Mouse (Mus musculus) heart, adult 18-20 months (tissue): ENCODE results near the gene Gemin6. TPM values are rescaled to one million over a fixed set of nuclear protein-coding genes. Genes with fewer than 3 reads are reported as not detected.
"Not testable (repeated sequence)": the region's sequence is repeated elsewhere in the genome, so short reads cannot be mapped to it uniquely, and the experiment has no call there.

Experiments
- DNase-seq, 2 experiments: peaks; one replicate each; pipeline ENCODE4 v3.0.0; 2021 to 2022; ENCODE audit warnings: mixed read lengths in 1 of 2
- total RNA-seq, 2 experiments: library from RNA; stranded (reverse); gene quantifications; 2 replicates each; pipeline ENCODE4 v1.2.3; 2021

Gemin6 gene
- total RNA-seq, 2 experiments from 2014 or later = 4.2 to 4.8 TPM

DNA sequence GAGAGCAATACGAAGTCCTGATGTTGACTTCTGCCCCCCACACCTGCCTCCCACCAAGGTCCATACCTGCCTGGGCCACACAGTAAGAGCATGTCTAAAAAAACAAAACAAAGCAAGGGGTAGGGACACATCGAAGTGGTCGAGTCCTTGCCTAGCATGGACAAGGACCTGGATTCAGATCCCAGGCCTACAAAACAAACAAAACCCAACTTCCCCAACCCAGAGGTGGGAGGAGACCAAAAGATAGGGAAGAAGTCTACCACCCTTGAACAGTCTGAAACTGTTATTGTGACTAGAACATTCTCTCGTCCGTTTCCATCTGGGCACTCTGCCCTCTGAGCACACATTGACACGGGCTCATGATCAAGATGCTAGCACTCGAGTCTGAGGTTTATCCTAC is 10.1 kb downstream of the Gemin6 start:
- DNase-seq = no peak

DNA sequence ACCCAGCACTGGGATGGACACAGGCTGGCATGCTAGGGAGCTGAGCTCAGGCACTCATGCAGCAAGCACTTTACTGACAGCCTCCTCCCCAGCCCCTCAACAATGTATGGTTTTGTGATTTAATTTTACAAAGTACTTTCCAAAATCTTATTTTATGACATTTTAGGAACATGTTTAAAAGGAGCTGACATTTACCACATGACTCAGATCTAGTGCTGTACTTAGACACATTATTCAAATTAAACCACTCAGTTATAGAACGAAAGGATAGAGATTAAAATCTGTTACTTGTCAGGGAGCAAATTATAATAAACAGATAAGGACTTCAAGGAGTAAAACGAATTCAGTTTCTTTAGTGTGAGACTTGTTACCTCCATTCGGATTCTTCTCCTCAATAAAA is 11.2 kb downstream of the Gemin6 start:
- DNase-seq = no peak

DNA sequence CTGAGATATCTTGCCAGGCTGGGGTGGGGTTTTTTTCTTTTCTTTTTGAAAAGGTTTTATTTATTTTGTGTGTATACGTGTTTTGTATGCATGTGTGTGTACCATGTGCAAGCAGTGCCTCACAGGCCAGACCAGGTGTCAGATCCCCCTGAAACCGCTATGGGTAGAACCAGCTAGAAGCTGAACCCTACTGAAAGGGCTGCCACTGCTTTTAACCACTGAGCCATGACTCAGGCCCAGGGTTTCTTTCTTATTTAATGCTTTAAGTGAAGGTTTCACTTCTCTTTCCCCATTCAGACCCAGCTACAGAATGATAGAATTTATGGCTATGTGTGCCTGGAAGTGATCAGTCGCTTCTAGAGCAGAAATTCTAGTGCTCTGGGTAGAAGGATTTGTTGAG is 12.6 kb downstream of the Gemin6 start:
- no peak for DNase-seq

- DNase-seq = no peak
Measured at GRCm38 (mm10) chr17:80237475-80237874, 13.2 kb downstream of the Gemin6 start.

DNA sequence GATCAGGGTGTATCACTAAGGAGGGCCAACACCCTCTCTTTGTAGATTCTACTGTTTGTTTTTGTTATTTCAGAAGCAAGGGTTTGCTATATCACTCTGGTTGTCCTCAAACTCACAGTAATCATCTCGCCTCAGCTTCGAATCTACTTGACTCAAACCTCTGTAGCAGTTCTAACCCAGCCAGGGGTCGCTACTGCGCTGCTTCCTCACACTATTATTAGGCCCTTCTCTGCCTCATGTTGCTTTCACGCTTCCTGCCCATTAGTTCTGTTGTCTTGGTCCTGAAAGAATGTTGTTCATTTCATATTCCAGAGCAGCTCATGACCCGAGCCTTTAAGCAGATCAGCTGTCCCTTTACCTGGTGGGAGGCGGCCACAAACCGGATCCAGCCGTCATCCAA is 17.4 kb downstream of the Gemin6 start:
- no peak for DNase-seq

- no peak for DNase-seq
Measured at GRCm38 (mm10) chr17:80243116-80243515, 18.9 kb downstream of the Gemin6 start.

- DNase-seq = peak; percentile 30 to 38
Measured at GRCm38 (mm10) chr17:80252757-80253525, 28.7 kb downstream of the Gemin6 start.

- DNase-seq = no peak
Measured at GRCm38 (mm10) chr17:80254421-80254820, 30.2 kb downstream of the Gemin6 start.

DNA sequence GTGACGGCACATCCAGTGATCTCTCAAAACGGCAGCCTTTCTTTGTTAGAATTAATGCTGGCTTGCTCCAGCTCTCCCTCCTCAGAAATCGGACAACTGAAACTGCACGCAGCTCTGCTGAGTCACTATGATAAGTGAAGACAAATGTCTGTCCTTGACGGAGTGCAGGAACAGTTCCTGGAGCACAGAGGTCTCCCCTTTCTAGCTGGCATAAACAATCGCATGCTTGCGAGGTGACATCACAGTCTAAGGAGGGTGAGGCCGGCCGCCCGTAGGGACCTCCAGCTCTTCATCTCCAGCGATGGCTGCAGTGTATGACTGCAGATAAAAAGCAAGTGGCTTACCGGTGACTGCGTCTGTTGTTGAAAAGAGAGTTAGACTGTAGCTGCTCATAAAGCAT is 31.0 kb downstream of the Gemin6 start:
- DNase-seq = peak; percentile 86 to 92

GRCm38 (mm10) chr17:80267065-80267464 is 42.8 kb downstream of the Gemin6 start:
- DNase-seq = no peak

GRCm38 (mm10) chr17:80268151-80268550 is 43.9 kb downstream of the Gemin6 start:
- DNase-seq = no peak

DNA sequence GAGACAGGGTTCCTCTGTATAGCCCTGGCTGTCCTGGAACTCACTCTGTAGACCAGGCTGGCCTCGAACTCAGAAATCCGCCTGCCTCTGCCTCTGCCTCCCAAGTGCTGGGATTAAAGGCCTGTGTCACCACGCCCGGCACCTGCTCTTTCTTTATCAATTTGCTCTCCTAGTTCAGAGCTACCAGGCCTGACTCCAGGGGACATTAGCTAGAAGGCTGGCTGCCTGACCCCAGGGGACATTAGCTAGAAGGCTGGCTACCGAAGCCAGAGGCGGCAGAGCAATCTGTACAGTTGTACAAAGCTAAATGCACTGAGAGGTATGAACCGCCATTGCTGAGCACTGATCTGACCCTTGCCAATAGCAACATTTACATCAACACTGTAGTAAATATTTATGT is 46.4 kb downstream of the Gemin6 start:
- DNase-seq = not testable (repeated sequence)

Other genes with a start within 250 kb of the Gemin6 start
- 10 to 100 TPM; 22.9 TPM for gene Hnrnpll, start 162.1 kb upstream of the Gemin6 start, total RNA-seq
- gene Galm, start 97.0 kb upstream of the Gemin6 start, total RNA-seq = 10 to 100 TPM; 20.0 to 20.8 TPM
- gene Srsf7, start 17.1 kb upstream of the Gemin6 start, total RNA-seq = 10 to 100 TPM; 43.0 to 47.0 TPM
- gene Ttc39d, start 17.0 kb upstream of the Gemin6 start, total RNA-seq = under 1 TPM in 1 of 2 experiments, not detected in 1; 0.10 TPM
- 10 to 100 TPM; 11.7 to 14.0 TPM for gene Morn2, start 65.8 kb downstream of the Gemin6 start, total RNA-seq
- 1 to 10 TPM; 5.0 to 5.9 TPM for gene Dhx57, start 66.0 kb downstream of the Gemin6 start, total RNA-seq
- under 1 TPM in 1 of 2 experiments, not detected in 1; 0.44 TPM for gene Arhgef33, start 83.0 kb downstream of the Gemin6 start, total RNA-seq
- not detected for gene Gm10190, start 149.1 kb downstream of the Gemin6 start, total RNA-seq